Mouse (Mus musculus) bone marrow macrophage, adult 2 months (primary cell): ENCODE data around the gene Itga11. TPM values are rescaled to one million over a fixed set of nuclear protein-coding genes. Genes with fewer than 3 reads are reported as not detected.

Experiments used
- H3K27ac ChIP-seq: 2 replicates; pipeline ENCODE4 v1.5.1; 2012; ENCODE audit warnings: low read depth, low read length; ENCODE audit not compliant: insufficient read depth
- H3K4me1 ChIP-seq: 2 replicates; pipeline ENCODE4 v1.6.1; 2012; ENCODE audit warnings: low read length; ENCODE audit not compliant: control insufficient read depth, insufficient read depth
- H3K4me3 ChIP-seq: 2 replicates; pipeline ENCODE4 v1.5.1; 2012; ENCODE audit warnings: mild to moderate bottlenecking, low read length, moderate library complexity; ENCODE audit not compliant: insufficient read depth
- CTCF ChIP-seq: IDR thresholded peaks from 2 replicates; pipeline ENCODE4 v1.5.1; 2012; ENCODE audit warnings: low read depth, mild to moderate bottlenecking, low read length, moderate library complexity
- POLR2A ChIP-seq: IDR thresholded peaks from 2 replicates; pipeline ENCODE4 v1.6.1; 2012; ENCODE audit warnings: mild to moderate bottlenecking, low read depth, low read length, borderline replicate concordance
- polyA plus RNA-seq: library from polyadenylated mRNA; stranded (reverse); fragments of >200 nt; gene quantifications from 2 replicates; pipeline ENCODE4 v1.2.4, GENCODE M21; 2012; ENCODE audit not compliant: missing spikeins, insufficient read depth, insufficient read length

The Itga11 gene
- polyA plus RNA-seq, 1 experiment: 0.46 TPM

DNA sequence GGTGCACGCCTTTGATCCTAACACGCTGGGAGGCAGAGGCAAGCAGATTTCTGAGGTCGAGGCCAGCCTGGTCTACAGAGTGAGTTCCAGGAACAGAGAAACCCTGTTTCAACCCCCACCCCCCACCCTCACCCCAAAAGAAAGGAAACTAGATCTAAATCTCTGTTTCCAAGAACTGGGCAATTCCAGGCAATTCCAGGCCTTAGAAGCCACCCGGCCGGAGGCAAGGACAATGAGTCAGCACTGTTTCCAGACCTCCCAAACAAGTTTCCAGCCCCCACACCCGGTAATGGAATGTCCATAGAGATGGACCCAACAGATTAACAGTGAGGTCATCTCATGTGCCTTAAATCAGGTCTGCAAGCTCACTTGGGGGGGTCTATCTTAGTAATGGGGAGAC is 152.3 kb downstream of the Itga11 start:
- Histone ChIP-seq H3K4me1 (peaks cover 6% of the 10 kb centered on the region), H3K27ac (peak overlapping the region; percentile 35), H3K4me3 (no peak overlapping the region)
- TF ChIP-seq POLR2A (no peak), CTCF (no peak)

Other genes starting within 250 kb of the Itga11 start
- gene Coro2b, start 140.8 kb upstream of the Itga11 start, polyA plus RNA-seq: 0.87 and 0.91 TPM in 2 replicates
- gene Fem1b, start 134.1 kb downstream of the Itga11 start, polyA plus RNA-seq: 12.8 and 15.8 TPM in 2 replicates
- gene Cln6, start 161.0 kb downstream of the Itga11 start, polyA plus RNA-seq: 95.4 and 113 TPM in 2 replicates
- gene Calml4, start 180.3 kb downstream of the Itga11 start, polyA plus RNA-seq: 2.4 and 6.2 TPM in 2 replicates